Mouse (Mus musculus) embryonic facial prominence, embryonic 15.5 days (tissue): ENCODE measurements around the gene Eef1g. TPM values are rescaled to one million over a fixed set of nuclear protein-coding genes. Genes with fewer than 3 reads are reported as not detected.
"Not testable (repeated sequence)": the region's sequence is repeated elsewhere in the genome, so short reads cannot be mapped to it uniquely, and the experiment has no call there.

Source experiments
- ATAC-seq: fragments of 200-750 bp; cut with Nextera tagmentation; 2 replicates; pipeline ENCODE4 v1.8.0; 2017; ENCODE audit warnings: low read depth, moderate TSS enrichment; ENCODE audit not compliant: insufficient number of reproducible peaks, low FRiP score, low TSS enrichment
- H3K27ac ChIP-seq: fragments of 300-500 bp; sonication (generic); replicated peaks from 2 replicates; pipeline ENCODE4 v1.5.1; 2015; ENCODE audit warnings: mild to moderate bottlenecking, inconsistent platforms
- H3K27me3 ChIP-seq: fragments of 300-500 bp; sonication (generic); 2 replicates; pipeline ENCODE4 v1.6.1; 2015; ENCODE audit warnings: inconsistent platforms
- H3K36me3 ChIP-seq: fragments of 300-500 bp; sonication (generic); 2 replicates; pipeline ENCODE4 v1.6.1; 2015; ENCODE audit warnings: mild to moderate bottlenecking, inconsistent platforms
- H3K4me1 ChIP-seq: fragments of 300-500 bp; sonication (generic); 2 replicates; pipeline ENCODE4 v1.6.1; 2015; ENCODE audit warnings: inconsistent platforms
- H3K4me2 ChIP-seq: fragments of 300-500 bp; sonication (generic); replicated peaks from 2 replicates; pipeline ENCODE4 v1.6.1; 2015; ENCODE audit warnings: mild to moderate bottlenecking, inconsistent platforms
- H3K4me3 ChIP-seq: fragments of 300-500 bp; sonication (generic); replicated peaks from 2 replicates; pipeline ENCODE4 v1.5.1; 2015; ENCODE audit warnings: mild to moderate bottlenecking, inconsistent platforms
- H3K9ac ChIP-seq: fragments of 300-500 bp; sonication (generic); 2 replicates; pipeline ENCODE4 v1.6.1; 2015; ENCODE audit warnings: inconsistent platforms
- H3K9me3 ChIP-seq: fragments of 300-500 bp; sonication (generic); replicated peaks from 2 replicates; pipeline ENCODE4 v1.6.1; 2016; ENCODE audit warnings: inconsistent platforms
- WGBS: fragments of 180-500 bp; shearing (Covaris S2); methylation state at CpG from one replicate; pipeline ENCODE4 v1.1.7; 2015; 5-methylcytosine and 5-hydroxymethylcytosine counted together
- polyA plus RNA-seq: library from polyadenylated mRNA; unstranded; fragments of >200 nt; fragmentation: Nextera tagmentation; extraction: Ambion mirVana; gene quantifications from 2 replicates; pipeline ENCODE4 v1.2.1, GENCODE M21; 2015

Gene Eef1g
- polyA plus RNA-seq, 1 experiment from 2014 or later = 443 TPM

DNA sequence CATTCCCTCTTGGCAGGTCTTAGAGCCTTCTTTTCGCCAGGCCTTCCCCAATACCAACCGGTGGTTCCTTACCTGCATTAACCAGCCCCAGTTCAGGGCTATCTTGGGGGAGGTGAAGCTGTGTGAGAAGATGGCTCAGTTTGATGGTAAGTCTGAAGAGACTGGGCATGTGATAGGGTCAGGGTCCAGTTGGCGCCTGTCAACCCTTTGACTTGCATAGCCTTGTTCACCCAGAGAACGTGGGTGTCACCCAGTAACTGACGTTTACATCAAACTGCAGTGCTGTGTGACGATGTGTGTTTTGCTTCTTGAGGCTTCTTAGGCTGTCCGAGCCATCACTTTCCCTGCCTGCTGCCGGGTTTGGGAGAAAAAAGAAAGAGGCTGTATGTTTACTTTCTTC, 5.7 kb downstream of the Eef1g start:
- peaks cover 81% of the 10 kb centered on the region for H3K36me3 ChIP-seq
- WGBS = 88% methylated on average over 8 of the region's 8 CpGs
- H3K4me3 ChIP-seq, H3K27ac ChIP-seq, H3K9me3 ChIP-seq, ATAC-seq, H3K27me3 ChIP-seq, H3K9ac ChIP-seq, H3K4me2 ChIP-seq: not testable (repeated sequence)
- H3K4me1 ChIP-seq = peaks cover 16% of the 10 kb centered on the region; the same call in 1 of the 2 replicates

- WGBS = 86% methylated on average over 1 of the region's 1 CpGs
- no peaks in the 10 kb centered on the region for H3K27me3 ChIP-seq
- no peak overlapping the region for H3K4me2 ChIP-seq
- no peak overlapping the region for H3K9ac ChIP-seq
- H3K4me1 ChIP-seq = 0 out of 2 replicates have a peak, but pooled peaks cover 11% of the 10 kb centered on the region
- no peak overlapping the region for H3K4me3 ChIP-seq
- ATAC-seq = no peak
- peaks cover 94% of the 10 kb centered on the region for H3K36me3 ChIP-seq
- H3K9me3 ChIP-seq = no peaks in the 10 kb centered on the region
- H3K27ac ChIP-seq = no peak overlapping the region
These were observed 7.8 kb downstream of the Eef1g start for GRCm38 (mm10) chr19:8974638-8975037.

GRCm38 (mm10) chr19:8975491-8975890, 8.7 kb downstream of the Eef1g start:
- no peaks in the 10 kb centered on the region for H3K9me3 ChIP-seq
- H3K4me2 ChIP-seq = no peak overlapping the region
- no peak for ATAC-seq
- H3K27ac ChIP-seq = no peak overlapping the region
- peaks cover 15% of the 10 kb centered on the region for H3K4me1 ChIP-seq
- H3K9ac ChIP-seq = no peak overlapping the region
- no peak overlapping the region for H3K4me3 ChIP-seq
- H3K27me3 ChIP-seq = no peaks in the 10 kb centered on the region
- 86% methylated on average over 2 of the region's 2 CpGs for WGBS
- peaks cover 94% of the 10 kb centered on the region for H3K36me3 ChIP-seq

DNA sequence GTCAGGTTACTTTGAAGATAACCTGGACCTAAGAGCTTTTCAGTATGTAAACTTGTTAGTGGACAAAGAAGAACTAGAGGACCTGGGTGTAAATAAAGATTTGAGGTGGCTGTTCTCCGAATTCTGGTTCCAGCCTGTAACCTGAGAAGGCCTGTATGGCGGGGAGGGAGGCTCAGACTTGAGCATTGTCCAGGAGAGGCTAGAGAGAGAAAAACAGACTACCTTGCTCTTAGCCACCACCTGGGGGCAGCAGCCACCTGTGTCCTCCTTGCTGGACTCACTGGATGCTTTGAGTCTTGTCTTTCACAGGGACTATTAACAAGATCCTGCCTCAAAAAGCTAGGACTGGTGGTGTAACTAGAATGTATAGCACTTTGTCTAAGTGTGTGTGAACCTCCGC, 9.7 kb downstream of the Eef1g start:
- no peak overlapping the region for H3K4me3 ChIP-seq
- H3K27me3 ChIP-seq = no peaks in the 10 kb centered on the region
- ATAC-seq = peak; percentile 58; the same call in 1 of the 2 replicates
- peaks cover 87% of the 10 kb centered on the region for H3K36me3 ChIP-seq
- H3K4me2 ChIP-seq = no peak overlapping the region
- H3K27ac ChIP-seq = no peak overlapping the region
- no peaks in the 10 kb centered on the region for H3K9me3 ChIP-seq
- WGBS = 33% methylated on average over 3 of the region's 3 CpGs
- H3K4me1 ChIP-seq = peaks cover 25% of the 10 kb centered on the region
- H3K9ac ChIP-seq = no peak overlapping the region

- Histone ChIP-seq H3K36me3 (peaks cover 47% of the 10 kb centered on the region), H3K4me2 (no peak overlapping the region), H3K27ac (peak overlapping the region; percentile 73), H3K9ac (no peak overlapping the region), H3K4me1 (peaks cover 61% of the 10 kb centered on the region), H3K9me3 (no peaks in the 10 kb centered on the region), H3K4me3 (no peak overlapping the region), H3K27me3 (no peaks in the 10 kb centered on the region)
- no peak for ATAC-seq
- WGBS = 23% methylated on average over 5 of the region's 5 CpGs
These were observed 13.9 kb downstream of the Eef1g start for GRCm38 (mm10) chr19:8980771-8981170.

DNA sequence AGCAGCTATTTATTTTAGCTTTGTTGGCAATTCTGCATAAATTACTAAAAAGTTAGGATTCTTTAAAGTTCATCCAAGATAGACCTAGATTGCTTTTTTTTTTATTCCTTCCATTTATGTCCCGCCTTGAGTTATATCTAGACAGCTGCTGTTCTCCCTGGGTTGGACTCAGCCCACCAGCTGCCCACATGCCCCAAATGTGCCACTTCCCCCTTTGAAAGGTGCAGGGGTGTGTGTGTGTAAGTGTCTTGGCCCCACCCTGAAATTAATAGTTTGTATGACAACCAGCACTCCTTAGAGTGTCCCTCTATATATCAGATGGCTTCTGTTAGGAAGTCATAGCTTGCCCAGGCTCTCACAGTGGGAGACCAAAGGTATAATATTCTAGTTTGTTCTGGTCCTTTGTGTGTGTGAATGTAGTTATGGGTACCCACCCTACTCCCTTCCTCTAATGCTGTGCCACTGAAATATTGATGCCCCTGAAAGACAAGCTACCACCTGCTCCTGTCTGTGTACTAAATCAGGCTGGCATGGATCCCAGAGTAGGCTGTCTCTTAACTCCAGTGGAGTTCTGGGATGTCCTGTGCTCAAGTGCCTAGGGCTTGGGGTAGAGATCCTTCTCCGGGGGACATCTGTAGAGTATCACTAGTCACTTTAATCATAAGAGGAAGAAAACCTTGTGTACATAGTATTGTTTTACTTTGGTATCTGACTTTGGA, 14.8 kb downstream of the Eef1g start:
- peak overlapping the region; percentile 73 for H3K27ac ChIP-seq
- 53% methylated on average over 2 of the region's 2 CpGs for WGBS

DNA sequence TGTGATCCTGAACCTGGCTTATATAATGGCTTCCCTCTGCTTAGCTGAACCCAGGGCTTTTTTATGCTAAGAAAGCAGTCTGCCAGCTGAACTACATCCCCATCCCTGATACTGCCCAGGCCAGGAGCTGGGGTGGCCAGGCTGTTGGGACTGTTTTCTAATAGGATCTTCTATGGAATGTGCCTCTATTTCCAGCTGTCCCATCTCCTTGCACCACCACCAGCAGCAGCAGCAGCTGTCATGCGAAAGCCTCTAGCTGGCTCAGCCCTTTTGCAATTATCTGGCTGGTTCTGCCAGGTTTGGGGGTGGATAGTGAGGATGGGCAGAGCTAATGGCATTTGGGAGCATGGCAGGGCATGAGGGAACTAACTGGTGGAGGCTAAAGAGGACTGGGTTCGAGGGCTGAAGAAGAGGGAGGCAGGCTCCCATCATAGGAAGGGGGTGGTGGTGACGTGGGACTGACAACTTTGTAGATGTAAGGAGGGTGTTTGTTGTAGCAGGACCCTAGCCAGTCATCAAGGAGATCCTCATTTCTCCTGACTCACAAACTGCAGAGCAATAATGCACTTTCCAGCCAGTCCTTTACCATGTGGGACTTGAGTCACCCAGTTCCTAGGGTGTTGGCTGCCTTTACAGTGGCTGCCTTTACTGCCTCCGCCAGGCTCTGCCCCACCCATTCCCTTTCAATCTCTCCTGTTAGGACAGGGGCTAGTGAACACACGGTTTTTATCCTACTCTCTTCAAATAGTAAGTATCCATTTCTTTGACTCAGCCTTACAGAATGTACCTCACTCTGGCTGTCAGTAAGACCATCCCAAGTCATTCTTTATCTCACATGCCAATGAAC, 15.7 kb downstream of the Eef1g start:
- H3K4me2 ChIP-seq = no peak overlapping the region
- peaks cover 60% of the 10 kb centered on the region for H3K4me1 ChIP-seq
- no peaks in the 10 kb centered on the region for H3K27me3 ChIP-seq
- peak overlapping the region; percentile 73 for H3K27ac ChIP-seq
- no peak overlapping the region for H3K9ac ChIP-seq
- H3K9me3 ChIP-seq = no peaks in the 10 kb centered on the region
- WGBS = 42% methylated on average over 5 of the region's 5 CpGs
- H3K36me3 ChIP-seq = peaks cover 33% of the 10 kb centered on the region
- ATAC-seq = no peak
- H3K4me3 ChIP-seq = no peak overlapping the region

More for the DNA sequence above, 14.8 kb downstream of the Eef1g start:
- H3K27me3 ChIP-seq = no peaks in the 10 kb centered on the region
- H3K4me2 ChIP-seq = no peak overlapping the region
- ATAC-seq = peak; percentile 59
- H3K36me3 ChIP-seq = peaks cover 42% of the 10 kb centered on the region
- H3K9ac ChIP-seq = no peak overlapping the region
- no peak overlapping the region for H3K4me3 ChIP-seq
- no peaks in the 10 kb centered on the region for H3K9me3 ChIP-seq
- peaks cover 55% of the 10 kb centered on the region for H3K4me1 ChIP-seq

- Histone ChIP-seq H3K4me2 (no peak overlapping the region), H3K9me3 (no peaks in the 10 kb centered on the region), H3K27ac (peak overlapping the region; percentile 73), H3K4me3 (no peak overlapping the region), H3K9ac (no peak overlapping the region), H3K27me3 (no peaks in the 10 kb centered on the region), H3K4me1 (peaks cover 67% of the 10 kb centered on the region), H3K36me3 (peaks cover 26% of the 10 kb centered on the region)
- no peak for ATAC-seq
- 42% methylated on average over 4 of the region's 4 CpGs for WGBS
These were observed 16.4 kb downstream of the Eef1g start for GRCm38 (mm10) chr19:8983150-8983650.

GRCm38 (mm10) chr19:8984255-8984868, 17.5 kb downstream of the Eef1g start:
- ATAC-seq = no peak
- Histone ChIP-seq H3K9ac (no peak overlapping the region), H3K4me2 (no peak overlapping the region; the same call in 1 of the 2 replicates)

DNA sequence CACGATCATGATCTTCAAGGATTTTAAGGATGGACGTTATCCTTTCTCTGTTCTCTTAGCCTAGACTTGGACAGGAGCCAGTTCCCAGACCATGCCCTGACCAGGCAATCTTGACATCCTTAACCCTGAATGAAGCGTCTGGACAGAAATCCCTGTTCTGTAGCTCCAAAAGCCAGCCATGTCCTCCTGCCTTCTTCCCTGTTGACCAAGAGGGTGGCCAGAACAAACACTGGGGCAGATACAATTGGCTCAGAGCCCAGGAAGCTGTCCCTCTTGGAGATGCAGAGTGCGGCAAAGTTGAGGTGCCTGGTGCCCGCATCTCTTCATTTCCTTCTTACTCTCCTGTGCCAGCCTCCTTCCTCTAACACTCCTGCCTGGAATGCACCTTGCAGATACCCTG, 19.1 kb downstream of the Eef1g start:
- no peak overlapping the region for H3K27ac ChIP-seq
- H3K4me3 ChIP-seq = no peak overlapping the region
- no peak overlapping the region for H3K9ac ChIP-seq
- no peaks in the 10 kb centered on the region for H3K27me3 ChIP-seq
- WGBS = 75% methylated on average over 5 of the region's 5 CpGs
- no peaks in the 10 kb centered on the region for H3K36me3 ChIP-seq
- H3K9me3 ChIP-seq = no peaks in the 10 kb centered on the region
- ATAC-seq = no peak
- peaks cover 68% of the 10 kb centered on the region for H3K4me1 ChIP-seq
- H3K4me2 ChIP-seq = no peak overlapping the region

More at GRCm38 (mm10) chr19:8984255-8984868, 17.5 kb downstream of the Eef1g start:
- 6% methylated on average over 7 of the region's 7 CpGs for WGBS
- H3K36me3 ChIP-seq = peaks cover 14% of the 10 kb centered on the region
- peak overlapping the region; percentile 73 for H3K27ac ChIP-seq
- H3K27me3 ChIP-seq = no peaks in the 10 kb centered on the region
- H3K4me3 ChIP-seq = no peak overlapping the region
- peaks cover 74% of the 10 kb centered on the region for H3K4me1 ChIP-seq
- no peaks in the 10 kb centered on the region for H3K9me3 ChIP-seq

DNA sequence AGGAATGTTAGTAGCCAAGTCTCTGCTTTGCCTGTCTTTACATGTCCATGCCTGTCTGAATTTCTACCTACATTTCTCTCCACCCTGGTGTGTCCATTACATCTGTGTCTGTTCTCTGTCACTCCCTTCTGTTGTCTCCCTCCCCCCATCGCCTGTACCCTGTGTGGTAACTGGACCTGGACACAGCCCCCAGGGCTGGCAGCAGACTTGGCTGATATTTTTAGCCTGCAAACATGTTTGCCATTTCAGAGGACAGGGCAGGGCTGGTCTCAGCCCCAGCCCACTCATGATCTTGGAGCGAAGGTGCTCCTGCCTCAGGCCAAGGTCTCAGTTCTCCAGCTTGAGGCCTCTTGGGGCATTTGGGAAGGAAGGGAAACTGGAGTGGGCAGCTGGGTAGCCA, 21.0 kb downstream of the Eef1g start:
- Histone ChIP-seq H3K4me3 (peak overlapping the region; percentile 71; the same call in 1 of the 2 replicates), H3K27ac (peak overlapping the region; percentile 97), H3K4me1 (peaks cover 68% of the 10 kb centered on the region), H3K36me3 (no peaks in the 10 kb centered on the region), H3K9me3 (no peaks in the 10 kb centered on the region), H3K9ac (no peak overlapping the region), H3K27me3 (no peaks in the 10 kb centered on the region), H3K4me2 (peak overlapping the region; percentile 73; the same call in 1 of the 2 replicates)
- WGBS = 22% methylated on average over 2 of the region's 2 CpGs
- ATAC-seq = no peak
